Mouse (Mus musculus) myocyte (in vitro differentiated cells): ENCODE data around the gene Prss32.

Source experiments
- MYOD1 ChIP-seq, 3 experiments: IDR thresholded peaks; one replicate each; pipeline ENCODE4 v1.6.1; 2011; ENCODE audit warnings: control low read depth in 2 of 3, low read depth in 2 of 3, mild to moderate bottlenecking in 2 of 3, moderate library complexity in 1 of 3; ENCODE audit not compliant: insufficient read length in 2 of 3, control insufficient read depth in 1 of 3
- POLR2A ChIP-seq: IDR thresholded peaks from one replicate; pipeline ENCODE4 v1.6.1; 2011; ENCODE audit warnings: low read depth, mild to moderate bottlenecking, control low read depth, moderate library complexity; ENCODE audit not compliant: insufficient read length
- TCF12 ChIP-seq: IDR thresholded peaks from one replicate; pipeline ENCODE4 v1.6.1; 2011; ENCODE audit warnings: mild to moderate bottlenecking, control low read depth; ENCODE audit not compliant: poor library complexity, insufficient read depth, severe bottlenecking
- TCF3 ChIP-seq: IDR thresholded peaks from one replicate; pipeline ENCODE4 v1.6.1; 2011; ENCODE audit warnings: low read depth, control low read depth; ENCODE audit not compliant: insufficient read length

DNA sequence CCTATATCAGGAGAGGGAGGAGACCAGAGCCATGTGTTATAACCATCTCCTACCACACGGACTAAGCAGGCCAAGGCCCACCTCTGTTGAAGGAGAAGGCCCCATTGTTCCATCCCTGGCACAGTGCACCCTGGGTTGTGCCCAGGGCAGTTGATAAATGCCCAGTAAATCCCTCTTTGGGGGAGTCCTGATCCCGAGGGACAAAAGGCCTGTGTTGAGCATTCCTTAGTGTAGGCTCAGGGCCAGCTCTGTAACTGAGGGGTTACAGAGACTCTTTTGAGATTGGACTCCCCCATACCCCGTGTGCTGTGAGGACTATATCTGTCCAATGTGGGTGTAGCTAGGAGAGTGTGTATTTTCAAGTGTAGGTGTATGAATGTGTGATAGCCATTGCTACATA is 33.1 kb downstream of the Prss32 start:
- no peak for TF ChIP-seq TCF12
- TF ChIP-seq MYOD1 (IDR thresholded peaks at IDR 0.05; ENCODE audit: control insufficient read depth in 1 of 3, insufficient read length in 2 of 3, low read depth in 2 of 3) = no peak
- TF ChIP-seq POLR2A = no peak
- no peak for TF ChIP-seq TCF3
